Mouse (Mus musculus) CH12.LX (cell line): ENCODE measurements at regions not wholly inside any gene's neighbourhood (a gene's known extent, or its start where the extent isn't known, plus 50 kb on each side); places are given as distances from the start of the nearest gene placed in this dataset.

Experiments used
- DNase-seq: peaks from one replicate; pipeline ENCODE4 v3.0.0-alpha.2; 2013; ENCODE audit errors: extremely low read depth
- H3K27ac ChIP-seq: 2 replicates; pipeline ENCODE4 v1.5.1; 2012; ENCODE audit warnings: low read depth, mild to moderate bottlenecking, control low read depth, moderate library complexity; ENCODE audit not compliant: insufficient read depth
- H3K27me3 ChIP-seq: replicated peaks from 2 replicates; pipeline ENCODE3; 2012; ENCODE audit warnings: inconsistent platforms
- H3K36me3 ChIP-seq, 2 experiments: replicated peaks in 1 of 2; 2 replicates each; pipeline versions ENCODE3 to v1.6.1; 2012; ENCODE audit warnings: inconsistent platforms in 1 of 2, low read length in 1 of 2, mild to moderate bottlenecking in 1 of 2, mixed read lengths in 1 of 2, moderate library complexity in 1 of 2; ENCODE audit not compliant: control insufficient read depth in 1 of 2, insufficient read depth in 1 of 2
- H3K4me1 ChIP-seq, 2 experiments: 2 replicates each; pipeline ENCODE4 v1.6.1; 2012; ENCODE audit warnings: inconsistent platforms in 1 of 2, moderate library complexity in 1 of 2; ENCODE audit not compliant: insufficient read depth in 2 of 2, control insufficient read depth in 1 of 2
- H3K4me2 ChIP-seq: 2 replicates; pipeline ENCODE4 v1.6.1; 2012; ENCODE audit warnings: low read depth, mild to moderate bottlenecking, control low read depth; ENCODE audit not compliant: poor library complexity, insufficient read depth, severe bottlenecking
- H3K4me3 ChIP-seq, 3 experiments: fragments of 150-350 bp in 1 of 3; sonication (generic) in 1 of 3; replicated peaks in 1 of 3; 2 replicates each; pipeline versions ENCODE3 to v1.5.1; 2011 to 2012; ENCODE audit warnings: low read depth in 2 of 3, low read length in 2 of 3, mild to moderate bottlenecking in 2 of 3, moderate library complexity in 2 of 3, control low read depth in 1 of 3, improper control_type of control experiment in 1 of 3, inconsistent platforms in 1 of 3, mixed read lengths in 1 of 3; ENCODE audit not compliant: poor library complexity in 1 of 3
- H3K79me2 ChIP-seq: replicated peaks from 2 replicates; pipeline ENCODE4 v1.6.1; 2012; ENCODE audit warnings: mild to moderate bottlenecking, moderate library complexity; ENCODE audit not compliant: control insufficient read depth, poor library complexity, insufficient read depth, severe bottlenecking; ENCODE audit errors: extremely low read depth
- H3K9ac ChIP-seq: 2 replicates; pipeline ENCODE4 v1.6.1; 2012; ENCODE audit warnings: low read depth, mild to moderate bottlenecking, control low read depth, moderate library complexity; ENCODE audit not compliant: insufficient read depth
- H3K9me3 ChIP-seq: replicated peaks from 2 replicates; pipeline ENCODE3; 2012; ENCODE audit warnings: low read length, inconsistent platforms, mixed read lengths
- BHLHE40 ChIP-seq: IDR thresholded peaks from 2 replicates; pipeline ENCODE4 v1.6.1; 2011; ENCODE audit warnings: mild to moderate bottlenecking, low read depth, low read length, improper control_type of control experiment
- CHD1 ChIP-seq: IDR thresholded peaks from 2 replicates; pipeline ENCODE4 v1.6.1; 2012; ENCODE audit warnings: low read depth, low read length, improper control_type of control experiment, inconsistent platforms
- CHD2 ChIP-seq: IDR thresholded peaks from 2 replicates; pipeline ENCODE4 v1.6.1; 2011; ENCODE audit warnings: low read length, improper control_type of control experiment
- CTCF ChIP-seq, 2 experiments: IDR thresholded peaks in 1 of 2; conservative IDR thresholded peaks in 1 of 2; 2 replicates each; pipeline ENCODE4 v1.5.1; 2011 to 2012; ENCODE audit warnings: low read depth in 2 of 2, low read length in 2 of 2, improper control_type of control experiment in 1 of 2, inconsistent platforms in 1 of 2, mild to moderate bottlenecking in 1 of 2, moderate library complexity in 1 of 2
- ELF1 ChIP-seq: IDR thresholded peaks from 2 replicates; pipeline ENCODE4 v1.6.1; 2014; ENCODE audit warnings: low read depth, mild to moderate bottlenecking, inconsistent platforms, low read length, improper control_type of control experiment
- EP300 ChIP-seq: IDR thresholded peaks from 2 replicates; pipeline ENCODE4 v1.6.1; 2011; ENCODE audit warnings: low read length, improper control_type of control experiment
- ETS1 ChIP-seq: conservative IDR thresholded peaks from 2 replicates; pipeline ENCODE4 v1.6.1; 2012; ENCODE audit warnings: low read depth, mild to moderate bottlenecking, inconsistent platforms, low read length, improper control_type of control experiment, moderate library complexity
- IRF4 ChIP-seq: IDR thresholded peaks from 2 replicates; pipeline ENCODE4 v1.6.1; 2014; ENCODE audit warnings: low read depth, mild to moderate bottlenecking, inconsistent platforms, low read length, improper control_type of control experiment
- JUN ChIP-seq: IDR thresholded peaks from 2 replicates; pipeline ENCODE4 v1.6.1; 2011; ENCODE audit warnings: low read depth, mild to moderate bottlenecking, low read length, improper control_type of control experiment, moderate library complexity; ENCODE audit not compliant: insufficient read depth
- JUND ChIP-seq: conservative IDR thresholded peaks from 2 replicates; pipeline ENCODE4 v1.6.1; 2011; ENCODE audit warnings: low read depth, low read length, improper control_type of control experiment
- KAT2A ChIP-seq: IDR thresholded peaks from 2 replicates; pipeline ENCODE4 v1.6.1; 2012; ENCODE audit warnings: low read length, improper control_type of control experiment, inconsistent platforms; ENCODE audit not compliant: insufficient replicate concordance
- MAFK ChIP-seq: IDR thresholded peaks from 2 replicates; pipeline ENCODE4 v1.6.1; 2011; ENCODE audit warnings: low read length, improper control_type of control experiment; ENCODE audit not compliant: insufficient replicate concordance
- MAX ChIP-seq: IDR thresholded peaks from 2 replicates; pipeline ENCODE4 v1.6.1; 2011; ENCODE audit warnings: low read length, improper control_type of control experiment
- MEF2A ChIP-seq: IDR thresholded peaks from 2 replicates; pipeline ENCODE4 v1.6.1; 2014; ENCODE audit warnings: low read depth, mild to moderate bottlenecking, inconsistent platforms, low read length, improper control_type of control experiment, borderline replicate concordance
- POLR2A ChIP-seq: IDR thresholded peaks from 2 replicates; pipeline ENCODE4 v1.6.1; 2011; ENCODE audit warnings: low read depth, mild to moderate bottlenecking, improper control_type of control experiment, low read length
- RCOR1 ChIP-seq: conservative IDR thresholded peaks from 2 replicates; pipeline ENCODE4 v1.6.1; 2012; ENCODE audit warnings: low read depth, mild to moderate bottlenecking, inconsistent platforms, low read length, improper control_type of control experiment
- TBP ChIP-seq: conservative IDR thresholded peaks from 2 replicates; pipeline ENCODE4 v1.6.1; 2011; ENCODE audit warnings: low read depth, low read length, improper control_type of control experiment
- TCF12 ChIP-seq: IDR thresholded peaks from 2 replicates; pipeline ENCODE4 v1.6.1; 2014; ENCODE audit warnings: low read depth, mild to moderate bottlenecking, inconsistent platforms, low read length, improper control_type of control experiment
- ZKSCAN1 ChIP-seq: IDR thresholded peaks from 2 replicates; pipeline ENCODE4 v1.6.1; 2012; ENCODE audit warnings: low read depth, inconsistent platforms, low read length, improper control_type of control experiment, borderline replicate concordance
- ZNF384 ChIP-seq: IDR thresholded peaks from 2 replicates; pipeline ENCODE4 v1.6.1; 2012; ENCODE audit warnings: low read depth, low read length, improper control_type of control experiment, inconsistent platforms
- dilution Hi-C: fragments of 300-500 bp; cut with MboI; formaldehyde crosslinking; loops from 2 replicates; pipeline ENCODE4 v1.14.3; 2020; ENCODE audit warnings: low sequenced_read_pairs; ENCODE audit not compliant: extremely low pct_unique_long_range_greater_than_20kb, extremely low pct_ligation_motif_present
- in situ Hi-C: fragments of 300-500 bp; cut with MboI; formaldehyde crosslinking; loops from 3 replicates; pipeline ENCODE4 v1.14.3; 2019; ENCODE audit warnings: low sequenced_read_pairs, low pct_ligation_motif_present, low pct_unique_long_range_greater_than_20kb, mixed read lengths

GRCm38 (mm10) chr6:6706729-6707128 is 128.3 kb upstream of the Sem1 start:
- no peaks in the 10 kb centered on the region for H3K27me3 ChIP-seq
- dilution Hi-C loops, result no loop called here
- in situ Hi-C loops, result no loop called here
- no peaks in the 10 kb centered on the region for H3K36me3 ChIP-seq
- no peak overlapping the region for H3K27ac ChIP-seq
- peaks cover 0 to 35% of the 10 kb centered on the region in 2 experiments; a peak in 2 of 4 replicates for H3K4me1 ChIP-seq
- peak; percentile 47 for DNase-seq
- H3K79me2 ChIP-seq, result no peaks in the 10 kb centered on the region
- no peaks in the 10 kb centered on the region for H3K9me3 ChIP-seq
- H3K4me3 ChIP-seq, result no peak overlapping the region
- no peak overlapping the region for H3K9ac ChIP-seq
- no peak for TF ChIP-seq TBP
- 0 out of 2 replicates have a peak, but pooled peaks have one; percentile 43 for TF ChIP-seq MEF2A
- peak; percentile 20; the same call in 1 of the 2 replicates for TF ChIP-seq TCF12
- no peak for TF ChIP-seq ZNF384
- TF ChIP-seq ETS1, result peak; percentile 64
- TF ChIP-seq JUND, result peak; percentile 70
- peak; percentile 67 for TF ChIP-seq EP300
- peak; percentile 57 for TF ChIP-seq JUN
- TF ChIP-seq BHLHE40, result peak; percentile 35
- peak; percentile 61 for TF ChIP-seq MAX
- TF ChIP-seq CHD1, result no peak
- TF ChIP-seq ELF1, result no peak
- TF ChIP-seq CHD2, result 0 out of 2 replicates have a peak, but pooled peaks have one; percentile 29
- TF ChIP-seq MAFK, result 0 out of 2 replicates have a peak, but pooled peaks have one; percentile 26
- peak; percentile 20; the same call in 1 of the 2 replicates for TF ChIP-seq IRF4
- peak overlapping the region; percentile 67 for H3K4me2 ChIP-seq

- H3K27me3 ChIP-seq, result no peaks in the 10 kb centered on the region
- no peak overlapping the region; the same call in 1 of the 2 replicates for H3K4me2 ChIP-seq
- H3K36me3 ChIP-seq, result no peaks in the 10 kb centered on the region
- H3K79me2 ChIP-seq, result no peaks in the 10 kb centered on the region
- H3K9me3 ChIP-seq, result no peaks in the 10 kb centered on the region
- no peak overlapping the region for H3K4me3 ChIP-seq
- no peak overlapping the region for H3K27ac ChIP-seq
- DNase-seq, result peak; percentile 74
- in situ Hi-C loops, result no loop called here
- H3K9ac ChIP-seq, result no peak overlapping the region
- TF ChIP-seq CHD2, result peak; percentile 35; the same call in 1 of the 2 replicates
- TF ChIP-seq IRF4, result peak; percentile 78
- peak; percentile 45; the same call in 1 of the 2 replicates for TF ChIP-seq MEF2A
- no peak for TF ChIP-seq RCOR1
- TF ChIP-seq BHLHE40, result peak; percentile 42; the same call in 1 of the 2 replicates
- peak; percentile 67 for TF ChIP-seq EP300
- peak; percentile 80 for TF ChIP-seq JUN
- peak; percentile 63 for TF ChIP-seq ETS1
- TF ChIP-seq JUND, result peak; percentile 71
- TF ChIP-seq KAT2A, result 0 out of 2 replicates have a peak, but pooled peaks have one; percentile 39
- no peak for TF ChIP-seq CTCF (conservative IDR thresholded peaks at IDR 0.05 in 1 of 2, IDR thresholded peaks at IDR 0.05 in 1 of 2; ENCODE audit: low read depth in 2 of 2, low read length in 2 of 2)
- no peak for TF ChIP-seq ZKSCAN1
- no peak for TF ChIP-seq POLR2A
- 0 out of 2 replicates have a peak, but pooled peaks have one; percentile 37 for TF ChIP-seq MAFK
- dilution Hi-C loops, result no loop called here
- H3K4me1 ChIP-seq, result peaks cover 0 to 37% of the 10 kb centered on the region in 2 experiments; a peak in 2 of 4 replicates
Measured at GRCm38 (mm10) chr6:6709057-6709456, 130.6 kb upstream of the Sem1 start.
